ENCODE assay signal across 14 mouse cellular contexts in genomic region chr9:96463708-96464107, GRCm38 (mm10). TPM values are rescaled to one million over a fixed set of nuclear protein-coding genes. Genes with fewer than 3 reads are reported as not detected.
DNase-seq lines count a peak whose midpoint lies in the region; ATAC-seq lines count a peak whose summit lies in the region.
"Had no signal": no experiment of that assay in that cellular context is flagged by ENCODE, and none has a peak within 500 bp of the region (broad histone marks: within the 10 kb centered on the region; RNA-seq: fewer than 3 reads in every experiment).

No protein-coding gene starts in this region.

- no peak for ATAC-seq in inflammation-experienced regulatory T-cells, adult 6 months
- ATAC-seq: forebrain, embryonic 14.5 days; intestine, embryonic 15.5 days; midbrain, embryonic 13.5 days had no signal

- intact Hi-C loops in left cerebral cortex, postnatal 4 days (cut with DNase I) = no loop called here

- peak; percentile 20 to 30 for DNase-seq in frontal cortex, adult 2 months (ENCODE audit: extremely low spot score in 1 of 2, low spot score in 1 of 2)
- no peak for DNase-seq in frontal cortex, postnatal 10 days (ENCODE audit: low spot score in 2 of 2)
- peak; percentile 36 for DNase-seq in left cerebral cortex, adult 11 months (ENCODE audit: low spot score)
- DNase-seq in left cerebral cortex, postnatal 4 days = no peak
- peak; percentile 69 for DNase-seq in Muller cell, postnatal 12 days (ENCODE audit: inconsistent ontology term)
- DNase-seq in adrenal gland, postnatal 25 days = peak; percentile 8
- no peak for DNase-seq in urinary bladder, adult 2 months (ENCODE audit: low spot score)
- DNase-seq: cerebellum, postnatal 14 days; spleen, adult 18-20 months; thymus, postnatal 36 days had no signal

RNA-seq across cellular contexts. Expression of gene Rnf7, which starts 14.8 kb away (rescaled TPM):
- 161 and 181 TPM in 2 replicates for polyA plus RNA-seq in frontal cortex, adult 2 months (2012; rRNA removed)
- 10 to 100 TPM; 51.5 to 53.2 TPM for total RNA-seq in left cerebral cortex, postnatal 4 days (2021)
- total RNA-seq in adrenal gland, postnatal 25 days (2021) = 63.1 and 68.2 TPM in 2 replicates
- 100 to 1,000 TPM in 2 of 3 experiments, 10 to 100 TPM in 1; 98.2 to 121 (median 115) TPM for polyA plus RNA-seq in inflammation-experienced regulatory T-cells, adult 6 months (2017; shearing (Covaris generic))
- 208 and 227 TPM in 2 replicates for polyA plus RNA-seq in urinary bladder, adult 2 months (2012; rRNA removed)

Comparison
In these comparisons a context has a peak if more than half of its experiments do, and no peak if none do; other contexts are left out.
1. DNase-seq: peak in frontal cortex, adult 2 months (2 of 2), left cerebral cortex, adult 11 months (single experiment), Muller cell, postnatal 12 days (single experiment) and adrenal gland, postnatal 25 days (single experiment); none in frontal cortex, postnatal 10 days (0 of 2), left cerebral cortex, postnatal 4 days (single experiment) and urinary bladder, adult 2 months (single experiment).